Mouse (Mus musculus) forebrain, embryonic 12.5 days (tissue): ENCODE data around the gene Tpbgl. TPM values are rescaled to one million over a fixed set of nuclear protein-coding genes. Genes with fewer than 3 reads are reported as not detected.

Source experiments
- ATAC-seq: fragments of 200-750 bp; cut with Nextera tagmentation; 2 replicates; pipeline ENCODE4 v1.8.0; 2017; ENCODE audit warnings: moderate TSS enrichment; ENCODE audit not compliant: low FRiP score
- H3K27ac ChIP-seq: fragments of 300-500 bp; sonication (generic); 2 replicates; pipeline ENCODE4 v1.5.1; 2016; ENCODE audit warnings: mild to moderate bottlenecking
- H3K27me3 ChIP-seq: fragments of 300-500 bp; sonication (generic); 2 replicates; pipeline ENCODE4 v1.6.1; 2016; ENCODE audit warnings: mild to moderate bottlenecking
- H3K36me3 ChIP-seq: fragments of 300-500 bp; sonication (generic); replicated peaks from 2 replicates; pipeline ENCODE4 v1.6.1; 2016; ENCODE audit warnings: mild to moderate bottlenecking
- H3K4me1 ChIP-seq: fragments of 300-500 bp; sonication (generic); 2 replicates; pipeline ENCODE4 v1.6.1; 2016
- H3K4me2 ChIP-seq: fragments of 300-500 bp; sonication (generic); 2 replicates; pipeline ENCODE4 v1.6.1; 2016; ENCODE audit warnings: mild to moderate bottlenecking, moderate library complexity
- H3K4me3 ChIP-seq: fragments of 300-500 bp; sonication (generic); replicated peaks from 2 replicates; pipeline ENCODE4 v1.5.1; 2016; ENCODE audit warnings: mild to moderate bottlenecking
- H3K9ac ChIP-seq: fragments of 300-500 bp; sonication (generic); 2 replicates; pipeline ENCODE4 v1.6.1; 2016; ENCODE audit warnings: mild to moderate bottlenecking
- H3K9me3 ChIP-seq: fragments of 300-500 bp; sonication (generic); 2 replicates; pipeline ENCODE4 v1.6.1; 2016
- WGBS: fragments of 180-500 bp; shearing (Covaris S2); methylation state at CpG from one replicate; pipeline ENCODE4 v1.1.7; 2016; 5-methylcytosine and 5-hydroxymethylcytosine counted together
- polyA plus RNA-seq: library from polyadenylated mRNA; unstranded; fragments of >200 nt; fragmentation: Nextera tagmentation; extraction: Ambion mirVana; gene quantifications from 2 replicates; pipeline ENCODE4 v1.2.1, GENCODE M21; 2016

The Tpbgl gene
- polyA plus RNA-seq, 1 experiment from 2014 or later: 0.38 TPM

GRCm38 (mm10) chr7:99662311-99662710, 35.4 kb upstream of the Tpbgl start:
- WGBS: 64% methylated on average over 2 of the region's 2 CpGs
- ATAC-seq: no peak
- H3K27me3 ChIP-seq: peaks cover 10% of the 10 kb centered on the region; the same call in 1 of the 2 replicates

GRCm38 (mm10) chr7:99661571-99662230, 34.8 kb upstream of the Tpbgl start:
- no peak overlapping the region for H3K4me2 ChIP-seq
- no peak overlapping the region for H3K27ac ChIP-seq
- WGBS: 77% methylated on average over 14 of the region's 14 CpGs
- no peaks in the 10 kb centered on the region for H3K9me3 ChIP-seq
- no peak overlapping the region for H3K4me3 ChIP-seq
- peaks cover 13% of the 10 kb centered on the region for H3K4me1 ChIP-seq
- ATAC-seq: no peak
- no peak overlapping the region for H3K9ac ChIP-seq
- H3K36me3 ChIP-seq: no peaks in the 10 kb centered on the region
- peaks cover 10% of the 10 kb centered on the region; the same call in 1 of the 2 replicates for H3K27me3 ChIP-seq

More at GRCm38 (mm10) chr7:99662311-99662710, 35.4 kb upstream of the Tpbgl start:
- no peaks in the 10 kb centered on the region for H3K36me3 ChIP-seq
- H3K9me3 ChIP-seq: no peaks in the 10 kb centered on the region
- H3K4me3 ChIP-seq: no peak overlapping the region
- H3K4me1 ChIP-seq: peaks cover 13% of the 10 kb centered on the region
- no peak overlapping the region for H3K4me2 ChIP-seq
- no peak overlapping the region for H3K27ac ChIP-seq
- H3K9ac ChIP-seq: no peak overlapping the region

- Histone ChIP-seq H3K9ac (no peak overlapping the region), H3K4me2 (no peak overlapping the region), H3K9me3 (no peaks in the 10 kb centered on the region), H3K4me1 (peaks cover 13% of the 10 kb centered on the region), H3K4me3 (no peak overlapping the region), H3K27ac (no peak overlapping the region), H3K27me3 (peaks cover 10% of the 10 kb centered on the region; the same call in 1 of the 2 replicates), H3K36me3 (no peaks in the 10 kb centered on the region)
- no peak for ATAC-seq
- WGBS: 90% methylated on average over 9 of the region's 9 CpGs
These were observed 34.2 kb upstream of the Tpbgl start for GRCm38 (mm10) chr7:99661071-99661470.

GRCm38 (mm10) chr7:99659379-99660029, 32.6 kb upstream of the Tpbgl start:
- Histone ChIP-seq H3K4me2 (no peak overlapping the region), H3K9me3 (no peaks in the 10 kb centered on the region), H3K27me3 (peaks cover 10% of the 10 kb centered on the region; the same call in 1 of the 2 replicates), H3K4me1 (0 out of 2 replicates have a peak, but pooled peaks cover 4% of the 10 kb centered on the region), H3K36me3 (no peaks in the 10 kb centered on the region), H3K27ac (no peak overlapping the region), H3K9ac (no peak overlapping the region), H3K4me3 (no peak overlapping the region)
- peak; percentile 69 for ATAC-seq
- 45% methylated on average over 12 of the region's 12 CpGs for WGBS

GRCm38 (mm10) chr7:99654244-99654643, 27.3 kb upstream of the Tpbgl start:
- H3K27ac ChIP-seq: no peak overlapping the region
- H3K4me3 ChIP-seq: no peak overlapping the region
- peaks cover 3% of the 10 kb centered on the region; the same call in 1 of the 2 replicates for H3K4me1 ChIP-seq
- H3K27me3 ChIP-seq: no peaks in the 10 kb centered on the region
- H3K9me3 ChIP-seq: no peaks in the 10 kb centered on the region
- ATAC-seq: no peak
- no peak overlapping the region for H3K9ac ChIP-seq
- H3K4me2 ChIP-seq: no peak overlapping the region
- H3K36me3 ChIP-seq: no peaks in the 10 kb centered on the region
- 80% methylated on average over 11 of the region's 11 CpGs for WGBS

DNA sequence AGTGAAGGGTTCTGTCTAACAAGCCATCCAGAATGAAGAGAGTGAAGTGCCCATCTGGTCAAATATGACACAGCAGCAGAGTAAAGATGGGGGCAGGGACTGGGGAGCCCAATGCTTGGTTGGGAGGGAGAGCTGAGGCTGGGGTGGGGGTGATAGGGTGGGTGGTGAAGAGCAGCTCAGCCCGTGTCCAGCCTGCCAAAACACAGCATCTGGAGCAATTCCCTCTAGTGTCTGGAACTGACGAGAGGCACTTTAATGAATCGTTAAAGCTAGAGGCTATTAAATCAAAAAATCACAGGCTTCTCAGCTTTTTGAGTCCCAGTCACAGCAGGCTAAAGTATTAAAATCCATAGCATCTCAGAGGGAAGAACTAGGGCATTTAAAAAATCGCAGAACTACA, 22.7 kb upstream of the Tpbgl start:
- H3K4me1 ChIP-seq: peaks cover 3% of the 10 kb centered on the region; the same call in 1 of the 2 replicates
- no peak overlapping the region for H3K4me3 ChIP-seq
- H3K9ac ChIP-seq: no peak overlapping the region
- no peak overlapping the region for H3K27ac ChIP-seq
- no peaks in the 10 kb centered on the region for H3K36me3 ChIP-seq
- H3K4me2 ChIP-seq: no peak overlapping the region
- WGBS: 45% methylated on average over 4 of the region's 4 CpGs
- no peaks in the 10 kb centered on the region for H3K27me3 ChIP-seq
- H3K9me3 ChIP-seq: no peaks in the 10 kb centered on the region
- ATAC-seq: no peak

- H3K36me3 ChIP-seq: no peaks in the 10 kb centered on the region
- no peaks in the 10 kb centered on the region; the same call in 1 of the 2 replicates for H3K27me3 ChIP-seq
- H3K27ac ChIP-seq: no peak overlapping the region
- no peak for ATAC-seq
- 7% methylated on average over 6 of the region's 6 CpGs for WGBS
- H3K4me2 ChIP-seq: no peak overlapping the region
- no peak overlapping the region for H3K4me3 ChIP-seq
- H3K9me3 ChIP-seq: no peaks in the 10 kb centered on the region
- H3K9ac ChIP-seq: no peak overlapping the region
- peaks cover 3% of the 10 kb centered on the region; the same call in 1 of the 2 replicates for H3K4me1 ChIP-seq
These were observed 21.7 kb upstream of the Tpbgl start for GRCm38 (mm10) chr7:99648623-99649022.

DNA sequence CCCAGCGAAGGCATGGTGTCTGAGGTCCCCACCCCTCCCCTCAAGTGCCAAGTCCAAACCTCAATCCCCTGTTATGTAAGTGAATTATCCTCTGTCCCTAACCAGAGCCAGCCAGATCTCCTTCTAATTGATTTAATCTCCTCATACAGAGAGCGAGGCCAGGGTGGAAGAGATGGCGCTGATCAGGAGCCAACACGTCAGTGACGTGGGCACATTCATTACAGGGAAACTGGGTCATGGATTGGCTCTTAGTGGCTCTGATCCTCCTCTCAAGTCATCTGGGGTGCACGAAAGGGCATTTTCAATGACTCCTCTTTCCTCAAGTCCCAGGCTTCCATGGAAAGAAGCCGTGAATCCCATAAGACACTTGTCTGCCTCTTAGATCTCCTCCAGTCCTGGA, 17.8 kb upstream of the Tpbgl start:
- Histone ChIP-seq H3K4me2 (no peak overlapping the region), H3K4me1 (peaks cover 3% of the 10 kb centered on the region; the same call in 1 of the 2 replicates), H3K9me3 (no peaks in the 10 kb centered on the region), H3K4me3 (no peak overlapping the region), H3K36me3 (no peaks in the 10 kb centered on the region), H3K27ac (no peak overlapping the region), H3K27me3 (peaks cover 10% of the 10 kb centered on the region), H3K9ac (no peak overlapping the region)
- WGBS: 79% methylated on average over 7 of the region's 7 CpGs
- no peak for ATAC-seq

- H3K4me3 ChIP-seq: no peak overlapping the region
- H3K27me3 ChIP-seq: peaks cover 18% of the 10 kb centered on the region
- no peak overlapping the region for H3K27ac ChIP-seq
- no peaks in the 10 kb centered on the region for H3K9me3 ChIP-seq
- no peak overlapping the region for H3K9ac ChIP-seq
- no peaks in the 10 kb centered on the region for H3K36me3 ChIP-seq
- no peaks in the 10 kb centered on the region; the same call in 1 of the 2 replicates for H3K4me1 ChIP-seq
- no peak for ATAC-seq
- 46% methylated on average over 3 of the region's 3 CpGs for WGBS
- no peak overlapping the region for H3K4me2 ChIP-seq
These were observed 15.2 kb upstream of the Tpbgl start for GRCm38 (mm10) chr7:99642078-99642477.

GRCm38 (mm10) chr7:99641245-99641644, 14.3 kb upstream of the Tpbgl start:
- no peaks in the 10 kb centered on the region; the same call in 1 of the 2 replicates for H3K4me1 ChIP-seq
- H3K4me3 ChIP-seq: no peak overlapping the region
- no peak for ATAC-seq
- H3K36me3 ChIP-seq: no peaks in the 10 kb centered on the region
- peaks cover 18% of the 10 kb centered on the region for H3K27me3 ChIP-seq
- H3K27ac ChIP-seq: no peak overlapping the region
- WGBS: 51% methylated on average over 4 of the region's 4 CpGs
- no peak overlapping the region for H3K9ac ChIP-seq
- H3K4me2 ChIP-seq: no peak overlapping the region
- no peaks in the 10 kb centered on the region for H3K9me3 ChIP-seq

- peaks cover 54% of the 10 kb centered on the region for H3K27me3 ChIP-seq
- 83% methylated on average over 8 of the region's 8 CpGs for WGBS
- ATAC-seq: no peak
- no peak overlapping the region for H3K4me2 ChIP-seq
- no peaks in the 10 kb centered on the region for H3K9me3 ChIP-seq
- no peak overlapping the region for H3K4me3 ChIP-seq
- peaks cover 6% of the 10 kb centered on the region for H3K4me1 ChIP-seq
- no peak overlapping the region for H3K27ac ChIP-seq
- no peak overlapping the region for H3K9ac ChIP-seq
- H3K36me3 ChIP-seq: no peaks in the 10 kb centered on the region
These were observed 7.2 kb upstream of the Tpbgl start for GRCm38 (mm10) chr7:99633966-99634665.

GRCm38 (mm10) chr7:99632286-99632685, 5.4 kb upstream of the Tpbgl start:
- H3K4me2 ChIP-seq: no peak overlapping the region
- peaks cover 64% of the 10 kb centered on the region for H3K27me3 ChIP-seq

More at GRCm38 (mm10) chr7:99632286-99632685, 5.4 kb upstream of the Tpbgl start:
- H3K36me3 ChIP-seq: no peaks in the 10 kb centered on the region
- H3K9ac ChIP-seq: no peak overlapping the region
- no peak for ATAC-seq
- H3K27ac ChIP-seq: no peak overlapping the region
- no peaks in the 10 kb centered on the region for H3K9me3 ChIP-seq
- H3K4me3 ChIP-seq: no peak overlapping the region
- 13% methylated on average over 6 of the region's 6 CpGs for WGBS
- H3K4me1 ChIP-seq: peaks cover 8% of the 10 kb centered on the region
